Mouse (Mus musculus) kidney, postnatal 0 days (tissue): ENCODE measurements around the gene Slc35b2. TPM values are rescaled to one million over a fixed set of nuclear protein-coding genes. Genes with fewer than 3 reads are reported as not detected.

Experiments
- ATAC-seq: fragments of 200-750 bp; cut with Nextera tagmentation; replicated peaks from 2 replicates; pipeline ENCODE4 v1.8.0; 2017; ENCODE audit warnings: low read depth, moderate number of reproducible peaks, moderate TSS enrichment, moderate library complexity; ENCODE audit not compliant: low FRiP score
- DNase-seq: peaks from one replicate; pipeline ENCODE4 v3.0.0-alpha.2; 2016; ENCODE audit warnings: low spot score
- H3K27ac ChIP-seq: fragments of 300-500 bp; sonication (generic); 2 replicates; pipeline ENCODE4 v1.5.1; 2014; ENCODE audit warnings: mild to moderate bottlenecking
- H3K27me3 ChIP-seq: fragments of 300-500 bp; sonication (generic); 2 replicates; pipeline ENCODE4 v1.6.1; 2014; ENCODE audit warnings: low read length, mixed read lengths; ENCODE audit not compliant: insufficient read depth
- H3K36me3 ChIP-seq: fragments of 300-500 bp; sonication (generic); 2 replicates; pipeline ENCODE4 v1.6.1; 2014; ENCODE audit warnings: low read length, mixed read lengths; ENCODE audit not compliant: insufficient read depth
- H3K4me1 ChIP-seq: fragments of 300-500 bp; sonication (generic); replicated peaks from 2 replicates; pipeline ENCODE4 v1.6.1; 2014; ENCODE audit warnings: antibody characterized with exemption, low read length, mixed read lengths; ENCODE audit not compliant: insufficient read depth
- H3K4me2 ChIP-seq: fragments of 300-500 bp; sonication (generic); 2 replicates; pipeline ENCODE4 v1.6.1; 2014; ENCODE audit warnings: mild to moderate bottlenecking, low read length, moderate library complexity, mixed read lengths
- H3K4me3 ChIP-seq: fragments of 300-500 bp; sonication (generic); replicated peaks from 2 replicates; pipeline ENCODE4 v1.5.1; 2014; ENCODE audit warnings: low read depth, low read length
- H3K9ac ChIP-seq: fragments of 300-500 bp; sonication (generic); 2 replicates; pipeline ENCODE4 v1.6.1; 2014; ENCODE audit warnings: low read depth, low read length
- H3K9me3 ChIP-seq: fragments of 300-500 bp; sonication (generic); replicated peaks from 2 replicates; pipeline ENCODE4 v1.6.1; 2016; ENCODE audit warnings: low read length, inconsistent platforms, mixed read lengths
- CTCF ChIP-seq: IDR thresholded peaks from 2 replicates; pipeline ENCODE4 v1.5.1; 2016; ENCODE audit warnings: antibody characterized with exemption, low read depth, mild to moderate bottlenecking, moderate library complexity
- WGBS: fragments of 180-500 bp; shearing (Covaris S2); extraction: QIAGEN DNeasy Blood & Tissue Kit; methylation state at CpG from one replicate; pipeline ENCODE4 v1.1.7; 2014; 5-methylcytosine and 5-hydroxymethylcytosine counted together
- polyA plus RNA-seq: library from polyadenylated mRNA; unstranded; fragments of >200 nt; fragmentation: Nextera tagmentation; extraction: Ambion mirVana; gene quantifications from 2 replicates; pipeline ENCODE4 v1.2.1, GENCODE M21; 2015

The Slc35b2 gene
- polyA plus RNA-seq, 1 experiment from 2014 or later: 131 TPM

GRCm38 (mm10) chr17:45590410-45590809, 26.7 kb downstream of the Slc35b2 start:
- Histone ChIP-seq H3K4me3 (no peak overlapping the region), H3K9ac (no peak overlapping the region), H3K27me3 (no peaks in the 10 kb centered on the region), H3K4me2 (no peak overlapping the region), H3K27ac (no peak overlapping the region), H3K36me3 (0 out of 2 replicates have a peak, but pooled peaks cover 6% of the 10 kb centered on the region), H3K4me1 (peaks cover 45% of the 10 kb centered on the region), H3K9me3 (no peaks in the 10 kb centered on the region)
- no peak for DNase-seq
- no peak for ATAC-seq
- 76% methylated on average over 6 of the region's 6 CpGs for WGBS
- TF ChIP-seq CTCF: no peak

- Histone ChIP-seq H3K4me2 (peak overlapping the region; percentile 98), H3K4me3 (no peak overlapping the region), H3K36me3 (0 out of 2 replicates have a peak, but pooled peaks cover 6% of the 10 kb centered on the region), H3K9ac (peak overlapping the region; percentile 28; the same call in 1 of the 2 replicates), H3K27me3 (no peaks in the 10 kb centered on the region), H3K4me1 (peaks cover 46% of the 10 kb centered on the region), H3K9me3 (no peaks in the 10 kb centered on the region), H3K27ac (peak overlapping the region; percentile 70)
- no peak for TF ChIP-seq CTCF
- DNase-seq (no peak), ATAC-seq (no peak; the same call in 1 of the 2 replicates)
- WGBS: 32% methylated on average over 16 of the region's 16 CpGs
Observed at GRCm38 (mm10) chr17:45591701-45592605, 28.3 kb downstream of the Slc35b2 start.

- Histone ChIP-seq H3K36me3 (0 out of 2 replicates have a peak, but pooled peaks cover 6% of the 10 kb centered on the region), H3K4me2 (peak overlapping the region; percentile 98), H3K4me1 (peaks cover 46% of the 10 kb centered on the region), H3K27ac (peak overlapping the region; percentile 70), H3K9ac (peak overlapping the region; percentile 28), H3K27me3 (no peaks in the 10 kb centered on the region), H3K9me3 (no peaks in the 10 kb centered on the region), H3K4me3 (0 out of 2 replicates have a peak overlapping the region, but pooled peaks have one; percentile 4)
- peak; percentile 64 for DNase-seq
- WGBS: 47% methylated on average over 8 of the region's 8 CpGs
- no peak for ATAC-seq
- TF ChIP-seq CTCF: no peak
Observed at GRCm38 (mm10) chr17:45592606-45593431, 29.1 kb downstream of the Slc35b2 start.

GRCm38 (mm10) chr17:45593479-45593878, 29.8 kb downstream of the Slc35b2 start:
- DNase-seq (no peak), ATAC-seq (no peak)
- H3K36me3 ChIP-seq: 0 out of 2 replicates have a peak, but pooled peaks cover 6% of the 10 kb centered on the region
- H3K4me3 ChIP-seq: 0 out of 2 replicates have a peak overlapping the region, but pooled peaks have one; percentile 4
- H3K27ac ChIP-seq: peak overlapping the region; percentile 70; the same call in 1 of the 2 replicates
- no peaks in the 10 kb centered on the region for H3K9me3 ChIP-seq
- peak overlapping the region; percentile 28 for H3K9ac ChIP-seq
- no peaks in the 10 kb centered on the region for H3K27me3 ChIP-seq
- H3K4me1 ChIP-seq: peaks cover 46% of the 10 kb centered on the region
- 47% methylated on average over 8 of the region's 8 CpGs for WGBS
- peak; percentile 42; the same call in 1 of the 2 replicates for TF ChIP-seq CTCF
- H3K4me2 ChIP-seq: peak overlapping the region; percentile 98

GRCm38 (mm10) chr17:45594195-45594594, 30.5 kb downstream of the Slc35b2 start:
- H3K9me3 ChIP-seq: no peaks in the 10 kb centered on the region
- ATAC-seq: no peak
- TF ChIP-seq CTCF: no peak
- peaks cover 47% of the 10 kb centered on the region for H3K4me1 ChIP-seq
- WGBS: 43% methylated on average over 8 of the region's 8 CpGs
- 0 out of 2 replicates have a peak, but pooled peaks cover 6% of the 10 kb centered on the region for H3K36me3 ChIP-seq
- DNase-seq: no peak
- no peaks in the 10 kb centered on the region for H3K27me3 ChIP-seq
- H3K27ac ChIP-seq: no peak overlapping the region
- H3K9ac ChIP-seq: 0 out of 2 replicates have a peak overlapping the region, but pooled peaks have one; percentile 37
- peak overlapping the region; percentile 98 for H3K4me2 ChIP-seq
- H3K4me3 ChIP-seq: peak overlapping the region; percentile 57
